Mouse (Mus musculus): ENCODE measurements around the gene Mbtps2. TPM values are rescaled to one million over a fixed set of nuclear protein-coding genes. Genes with fewer than 3 reads are reported as not detected.

The Mbtps2 gene
- polyA plus RNA-seq (2016; fragmentation: Nextera tagmentation; extraction: Ambion mirVana) = 30.1 and 30.3 TPM in 2 replicates

DNA sequence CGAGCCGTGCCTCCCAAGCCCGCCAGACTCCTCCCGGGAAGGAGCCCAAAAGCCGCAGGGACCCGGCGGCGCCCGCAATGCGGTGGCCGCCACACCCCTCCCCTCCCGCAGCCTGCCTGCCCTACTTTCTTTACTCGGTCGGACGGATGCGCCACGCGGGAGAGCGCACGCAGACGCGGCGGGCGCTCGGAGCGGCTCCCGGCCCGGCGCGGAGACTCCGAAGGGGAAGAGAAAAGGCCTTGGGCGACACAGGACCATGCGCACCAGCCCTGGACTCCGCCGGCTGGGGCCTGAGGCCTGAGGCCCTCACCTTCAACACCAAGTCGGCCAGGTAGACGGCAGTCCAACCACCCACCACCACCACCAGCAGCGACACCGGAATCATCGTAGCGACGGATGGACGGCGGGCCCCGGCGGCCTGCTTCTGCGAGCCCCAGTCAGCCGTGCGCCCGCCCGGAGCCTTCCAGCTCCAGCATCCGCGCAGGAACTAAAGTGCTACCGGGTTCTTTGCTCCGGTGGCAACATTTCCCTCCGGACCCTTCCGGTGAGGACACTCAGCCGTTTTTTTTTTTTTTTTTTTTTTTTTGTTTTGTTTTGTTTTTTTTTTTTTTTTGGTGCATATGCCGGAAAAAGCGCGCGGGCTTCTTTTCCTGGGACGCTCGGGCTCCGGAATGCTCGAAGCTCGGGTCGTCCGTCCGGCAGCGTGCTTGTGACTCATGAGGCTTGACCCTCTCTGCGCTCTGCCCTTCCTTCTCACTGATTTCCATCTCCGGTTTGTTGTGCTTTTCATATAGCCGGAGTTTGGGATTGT, at the start of gene Mbtps2:
Gene Mbtps2, minus strand, starts transcription at position 530 of the 811 bp plus-strand sequence.
- 13% methylated on average over 60 of the region's 74 CpGs for whole genome bisulfite sequencing
- Histone ChIP-seq H3K4me1 (no peaks in the 10 kb centered on the region), H3K9me3 (replicated peaks) (no peaks in the 10 kb centered on the region), H3K4me2 (replicated peaks) (peak within 1 kb of the TSS; percentile 46), H3K27ac (peak within 1 kb of the TSS; percentile 91), H3K4me3 (peak within 1 kb of the TSS; percentile 58), H3K9ac (peak within 1 kb of the TSS; percentile 74), H3K36me3 (no peaks in the 10 kb centered on the region), H3K27me3 (no peaks in the 10 kb centered on the region)
- ATAC-seq (ENCODE audit: low FRiP score) = peak; percentile 89

DNA sequence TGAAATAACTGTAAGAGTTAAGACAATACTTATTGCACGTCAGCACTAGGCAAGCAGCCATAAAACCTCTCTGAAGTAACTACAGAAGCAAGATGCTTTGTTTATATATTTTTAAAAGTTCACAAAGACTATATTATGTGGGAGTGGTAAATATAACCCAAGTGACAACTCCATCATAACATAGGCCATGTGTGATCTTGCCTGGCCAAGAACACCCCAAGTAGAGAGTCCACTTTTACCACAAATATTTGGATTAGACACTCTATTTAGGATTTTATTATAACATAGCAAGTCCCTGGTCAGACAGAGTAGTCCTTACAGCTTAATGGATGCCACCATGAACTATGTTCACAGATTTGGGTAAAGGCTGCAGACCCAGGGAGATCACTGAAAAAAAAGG, 47.9 kb upstream of the Mbtps2 start:
- H3K27me3 ChIP-seq = no peaks in the 10 kb centered on the region
- 81% methylated on average over 1 of the region's 1 CpGs for whole genome bisulfite sequencing
- ATAC-seq (ENCODE audit: low FRiP score) = no peak

DNA sequence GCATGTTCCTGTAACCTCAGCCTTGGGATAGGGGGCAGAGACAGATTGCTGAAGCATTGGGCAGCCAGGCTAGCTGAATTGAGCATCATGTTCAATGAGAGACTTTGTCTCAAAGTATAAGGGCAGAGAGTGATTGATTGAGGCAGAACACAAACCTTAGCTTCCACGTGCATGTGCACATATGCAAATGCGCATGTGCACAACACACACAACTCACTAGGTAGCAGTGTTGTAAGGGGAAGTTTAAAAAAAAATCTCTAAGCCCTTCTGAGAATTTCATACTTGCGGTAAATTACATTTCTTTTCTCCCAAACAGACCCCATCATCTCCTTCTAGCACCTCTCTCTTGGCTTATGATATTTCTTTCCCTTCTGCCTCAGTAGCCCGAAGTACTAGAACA, 46.2 kb upstream of the Mbtps2 start:
- no peaks in the 10 kb centered on the region for H3K4me1 ChIP-seq
- no peaks in the 10 kb centered on the region for H3K9me3 ChIP-seq (replicated peaks)
- H3K4me2 ChIP-seq (replicated peaks) = no peak overlapping the region
- H3K36me3 ChIP-seq = no peaks in the 10 kb centered on the region
- H3K4me3 ChIP-seq = no peak overlapping the region
- 78% methylated on average over 4 of the region's 4 CpGs for WGBS
- no peaks in the 10 kb centered on the region for H3K27me3 ChIP-seq
- no peak overlapping the region for H3K9ac ChIP-seq
- no peak for ATAC-seq (ENCODE audit: low FRiP score)
- no peak overlapping the region for H3K27ac ChIP-seq

More for the DNA sequence above, 47.9 kb upstream of the Mbtps2 start:
- H3K36me3 ChIP-seq = no peaks in the 10 kb centered on the region
- no peak overlapping the region for H3K9ac ChIP-seq
- no peak overlapping the region for H3K4me2 ChIP-seq (replicated peaks)
- H3K4me1 ChIP-seq = no peaks in the 10 kb centered on the region
- H3K9me3 ChIP-seq (replicated peaks) = no peaks in the 10 kb centered on the region
- H3K27ac ChIP-seq = no peak overlapping the region
- H3K4me3 ChIP-seq = no peak overlapping the region

DNA sequence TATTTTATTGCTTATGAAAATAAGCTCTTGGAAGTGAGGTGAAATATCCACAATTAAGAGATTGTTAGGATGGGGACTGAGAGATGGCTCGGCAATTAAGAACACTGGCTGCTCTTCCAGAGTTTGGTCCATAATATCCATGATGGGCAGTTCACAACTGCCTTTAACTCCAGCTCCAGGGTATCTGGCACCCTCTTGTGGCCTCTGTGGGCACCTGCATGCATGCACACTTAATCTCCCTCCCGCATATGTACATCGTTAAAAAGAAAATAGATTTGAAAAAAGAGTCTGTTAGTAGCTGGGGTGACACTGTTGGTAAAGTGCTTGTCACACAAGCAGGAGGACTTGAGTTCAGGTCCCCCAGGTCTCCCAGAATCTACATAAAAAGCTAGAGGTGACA, 45.8 kb upstream of the Mbtps2 start:
- Histone ChIP-seq H3K4me3 (no peak overlapping the region), H3K9me3 (replicated peaks) (no peaks in the 10 kb centered on the region), H3K9ac (no peak overlapping the region), H3K4me2 (replicated peaks) (no peak overlapping the region), H3K27ac (no peak overlapping the region), H3K4me1 (no peaks in the 10 kb centered on the region), H3K36me3 (no peaks in the 10 kb centered on the region), H3K27me3 (no peaks in the 10 kb centered on the region)
- ATAC-seq (ENCODE audit: low FRiP score) = 0 out of 2 replicates have a peak, but pooled peaks have one; percentile 58
- 31% methylated on average over 3 of the region's 3 CpGs for WGBS

DNA sequence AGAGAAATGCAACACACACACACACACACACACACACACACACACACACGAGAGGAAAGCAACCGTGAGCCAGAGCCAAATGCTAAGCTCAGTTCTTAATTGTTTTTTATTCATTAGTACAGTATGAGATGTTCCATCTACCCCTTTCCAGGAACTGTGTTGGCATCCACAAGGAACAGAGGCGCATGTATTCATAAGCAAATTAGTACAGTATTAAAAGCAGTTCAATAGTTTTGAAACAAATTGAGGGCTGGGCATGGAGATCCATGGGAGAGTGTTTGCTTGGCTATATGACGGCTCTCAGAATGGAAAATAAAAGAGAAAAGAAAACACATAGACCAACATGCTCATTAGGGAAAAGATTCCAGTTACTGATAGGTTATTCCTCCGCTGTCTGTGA, 44.3 kb upstream of the Mbtps2 start:
- Histone ChIP-seq H3K27me3 (no peaks in the 10 kb centered on the region), H3K9me3 (replicated peaks) (no peaks in the 10 kb centered on the region), H3K4me3 (no peak overlapping the region), H3K4me2 (replicated peaks) (no peak overlapping the region), H3K36me3 (no peaks in the 10 kb centered on the region), H3K4me1 (no peaks in the 10 kb centered on the region), H3K9ac (no peak overlapping the region), H3K27ac (no peak overlapping the region)
- WGBS = 84% methylated on average over 5 of the region's 5 CpGs
- no peak for ATAC-seq (ENCODE audit: low FRiP score)

DNA sequence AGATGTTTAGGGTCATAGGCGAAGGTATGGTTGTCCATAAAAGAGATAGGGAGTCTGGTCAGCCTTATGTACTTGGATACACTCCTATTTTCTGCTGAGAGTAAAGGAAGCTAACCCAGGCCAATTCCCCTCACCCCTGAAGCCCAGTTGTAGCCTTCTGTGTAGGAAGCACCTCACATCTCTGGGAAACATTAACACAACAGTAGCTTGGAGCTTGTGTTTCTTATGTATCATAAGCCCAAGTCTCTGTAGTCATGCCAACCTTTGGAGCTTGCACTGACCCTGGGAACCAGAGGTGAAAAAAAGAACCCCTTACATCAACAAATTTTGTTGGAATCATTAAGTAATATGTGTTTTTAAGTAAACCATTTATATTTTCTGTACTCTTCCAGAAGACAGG, 38.7 kb upstream of the Mbtps2 start:
- Histone ChIP-seq H3K36me3 (no peaks in the 10 kb centered on the region), H3K27ac (no peak overlapping the region), H3K27me3 (no peaks in the 10 kb centered on the region), H3K4me2 (replicated peaks) (no peak overlapping the region), H3K4me3 (no peak overlapping the region), H3K9ac (no peak overlapping the region), H3K4me1 (no peaks in the 10 kb centered on the region), H3K9me3 (replicated peaks) (no peaks in the 10 kb centered on the region)
- ATAC-seq (ENCODE audit: low FRiP score) = no peak
- WGBS = 48% methylated on average over 1 of the region's 1 CpGs

DNA sequence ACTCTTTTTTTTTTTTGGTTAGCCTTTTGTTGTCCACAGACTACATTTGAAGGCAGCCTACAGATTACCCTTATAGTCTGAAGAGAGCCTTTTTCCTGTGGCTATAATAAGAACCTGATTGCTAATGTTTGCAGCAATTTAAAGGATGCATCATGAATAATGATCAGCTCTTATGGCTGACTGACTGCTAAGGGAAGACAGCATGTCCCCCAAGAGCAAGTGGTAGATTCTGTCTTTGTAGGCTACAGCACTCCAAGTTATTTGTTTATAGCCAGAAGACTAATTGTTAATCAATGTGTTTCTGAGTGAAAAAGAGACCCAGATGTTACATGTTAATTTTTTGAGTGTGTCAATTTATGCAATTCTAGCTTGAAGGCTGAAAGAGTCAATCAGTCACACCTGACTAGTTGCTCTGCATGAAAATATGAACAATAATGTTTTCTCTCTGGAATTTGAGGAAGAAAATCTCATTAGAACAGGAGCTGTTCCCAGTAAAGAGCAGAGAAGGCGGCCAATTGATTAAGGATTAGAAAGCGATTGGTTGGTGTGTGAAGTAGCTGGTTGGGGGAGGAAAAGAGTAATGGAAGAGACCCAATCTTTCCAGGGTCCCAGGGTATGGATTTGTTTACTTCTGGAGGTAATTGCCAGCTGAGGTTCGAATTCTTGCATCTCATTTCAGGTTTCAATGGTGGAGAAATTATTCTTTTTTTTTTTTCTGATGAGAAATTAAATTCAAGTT, 35.3 kb upstream of the Mbtps2 start:
- Histone ChIP-seq H3K4me2 (replicated peaks) (no peak overlapping the region), H3K27me3 (no peaks in the 10 kb centered on the region), H3K9me3 (replicated peaks) (no peaks in the 10 kb centered on the region), H3K27ac (no peak overlapping the region), H3K4me3 (no peak overlapping the region), H3K4me1 (no peaks in the 10 kb centered on the region), H3K9ac (no peak overlapping the region), H3K36me3 (no peaks in the 10 kb centered on the region)
- peak; percentile 75 for ATAC-seq (ENCODE audit: low FRiP score)
- WGBS = 64% methylated on average over 3 of the region's 3 CpGs

DNA sequence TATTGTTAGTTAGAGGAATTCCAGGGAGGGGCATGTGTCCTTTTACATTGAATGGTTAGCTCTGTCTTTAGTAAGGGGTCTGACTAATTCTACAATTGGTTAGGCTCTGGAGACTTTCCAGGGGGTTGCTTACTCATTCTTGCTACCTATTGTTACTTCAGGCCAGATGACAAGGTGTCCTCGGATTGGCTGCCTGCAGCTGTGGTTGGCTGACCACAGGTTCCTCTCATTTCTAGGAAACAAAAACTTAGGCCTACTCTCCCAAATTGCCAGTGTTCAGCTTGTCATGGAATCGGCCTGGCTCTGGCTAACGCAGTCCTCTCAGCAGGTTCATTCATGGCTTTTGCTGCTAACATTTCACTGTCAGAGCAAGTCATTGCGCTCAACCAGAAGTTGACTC, 31.8 kb upstream of the Mbtps2 start:
- ATAC-seq (ENCODE audit: low FRiP score) = no peak
- Histone ChIP-seq H3K9ac (no peak overlapping the region), H3K36me3 (no peaks in the 10 kb centered on the region), H3K4me2 (replicated peaks) (no peak overlapping the region), H3K27me3 (no peaks in the 10 kb centered on the region), H3K4me1 (no peaks in the 10 kb centered on the region), H3K27ac (no peak overlapping the region), H3K9me3 (replicated peaks) (no peaks in the 10 kb centered on the region), H3K4me3 (no peak overlapping the region)
- 72% methylated on average over 4 of the region's 4 CpGs for WGBS

DNA sequence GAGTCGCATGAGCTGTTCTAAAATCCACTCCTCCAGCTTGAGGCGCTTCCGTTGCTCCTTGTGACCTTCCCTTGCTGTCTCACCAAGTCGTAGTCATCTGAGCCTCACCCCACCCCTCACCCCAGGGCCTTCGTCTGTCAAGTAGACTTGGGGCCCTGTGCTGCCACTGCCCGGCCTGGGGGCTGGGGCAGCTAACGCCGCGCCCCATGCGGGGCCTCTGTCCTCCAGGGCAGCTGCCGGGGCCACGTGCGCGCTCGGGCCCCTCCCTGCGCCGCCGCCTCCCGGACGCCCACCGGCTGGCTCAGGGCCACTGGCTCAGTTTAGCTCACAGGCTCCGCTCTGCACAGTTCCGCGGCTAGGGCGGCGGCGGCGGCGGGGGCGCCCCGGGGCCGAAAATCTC, 14.4 kb upstream of the Mbtps2 start:
- Histone ChIP-seq H3K4me1 (no peaks in the 10 kb centered on the region), H3K4me3 (0 out of 2 replicates have a peak overlapping the region, but pooled peaks have one; percentile 7), H3K36me3 (no peaks in the 10 kb centered on the region), H3K9me3 (replicated peaks) (no peaks in the 10 kb centered on the region), H3K4me2 (replicated peaks) (peak overlapping the region; percentile 37), H3K9ac (no peak overlapping the region), H3K27ac (no peak overlapping the region), H3K27me3 (no peaks in the 10 kb centered on the region)
- no peak for ATAC-seq (ENCODE audit: low FRiP score)
- WGBS = 18% methylated on average over 30 of the region's 32 CpGs

DNA sequence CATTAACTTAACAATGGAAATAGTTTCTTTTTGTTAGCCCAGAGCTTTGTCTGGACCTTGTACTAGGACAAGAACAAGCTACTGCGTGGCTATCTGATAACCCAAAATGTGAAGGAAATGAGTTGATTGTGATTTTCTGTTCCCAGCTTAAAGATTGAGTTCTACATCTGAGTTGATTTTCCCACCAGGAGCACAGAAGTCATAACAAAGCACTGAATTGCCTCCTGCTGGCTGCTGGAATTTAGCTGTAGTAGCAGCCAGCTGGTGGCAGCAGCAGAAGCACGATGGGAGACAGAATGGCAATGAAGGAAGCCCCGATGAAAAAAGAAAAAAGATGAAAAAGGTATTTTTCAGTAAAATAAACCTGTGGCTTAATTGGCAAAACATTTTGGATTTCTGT, 2.9 kb upstream of the Mbtps2 start:
- H3K27me3 ChIP-seq = no peaks in the 10 kb centered on the region
- H3K9me3 ChIP-seq (replicated peaks) = no peaks in the 10 kb centered on the region
- H3K36me3 ChIP-seq = no peaks in the 10 kb centered on the region
- no peak overlapping the region for H3K9ac ChIP-seq
- ATAC-seq (ENCODE audit: low FRiP score) = no peak
- H3K4me3 ChIP-seq = no peak overlapping the region
- no peak overlapping the region for H3K4me2 ChIP-seq (replicated peaks)
- H3K27ac ChIP-seq = no peak overlapping the region
- 11% methylated on average over 3 of the region's 3 CpGs for WGBS
- no peaks in the 10 kb centered on the region for H3K4me1 ChIP-seq

DNA sequence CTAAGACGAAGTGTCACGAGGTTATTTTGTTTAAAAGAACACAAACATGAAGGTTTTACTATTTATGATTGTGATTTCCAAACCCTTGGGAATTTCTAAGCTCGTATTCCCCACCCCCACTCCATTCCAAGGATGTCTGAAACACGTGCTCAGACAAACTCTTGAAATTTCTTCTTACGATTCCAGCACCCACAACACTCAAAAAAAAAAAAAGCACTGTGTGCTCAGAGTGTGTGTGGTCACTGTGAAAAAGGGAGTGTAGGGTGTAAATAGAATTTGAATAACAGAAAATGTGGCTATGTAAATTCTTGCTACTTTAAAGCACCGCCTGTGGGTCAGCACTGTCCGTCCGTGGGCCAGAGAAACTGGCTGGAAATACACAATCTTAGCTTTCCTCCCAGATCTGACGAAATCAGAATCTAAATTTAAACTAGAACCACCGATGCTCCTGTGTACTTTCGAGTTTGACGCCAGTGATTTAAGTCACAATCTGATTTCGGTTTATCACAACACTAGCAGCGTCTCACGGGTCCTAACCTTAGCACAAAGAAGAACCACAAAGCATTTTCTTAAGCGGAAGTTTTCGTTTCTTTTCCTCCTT, 830 bp downstream of the Mbtps2 start:
- H3K4me3 ChIP-seq = peak overlapping the region; percentile 58
- ATAC-seq (ENCODE audit: low FRiP score) = peak; percentile 23; the same call in 1 of the 2 replicates
- H3K27ac ChIP-seq = peak overlapping the region; percentile 91
- H3K4me2 ChIP-seq (replicated peaks) = peak overlapping the region; percentile 46
- no peaks in the 10 kb centered on the region for H3K27me3 ChIP-seq
- H3K9me3 ChIP-seq (replicated peaks) = no peaks in the 10 kb centered on the region
- H3K4me1 ChIP-seq = no peaks in the 10 kb centered on the region
- 27% methylated on average over 17 of the region's 17 CpGs for WGBS
- no peaks in the 10 kb centered on the region for H3K36me3 ChIP-seq
- peak overlapping the region; percentile 74 for H3K9ac ChIP-seq

DNA sequence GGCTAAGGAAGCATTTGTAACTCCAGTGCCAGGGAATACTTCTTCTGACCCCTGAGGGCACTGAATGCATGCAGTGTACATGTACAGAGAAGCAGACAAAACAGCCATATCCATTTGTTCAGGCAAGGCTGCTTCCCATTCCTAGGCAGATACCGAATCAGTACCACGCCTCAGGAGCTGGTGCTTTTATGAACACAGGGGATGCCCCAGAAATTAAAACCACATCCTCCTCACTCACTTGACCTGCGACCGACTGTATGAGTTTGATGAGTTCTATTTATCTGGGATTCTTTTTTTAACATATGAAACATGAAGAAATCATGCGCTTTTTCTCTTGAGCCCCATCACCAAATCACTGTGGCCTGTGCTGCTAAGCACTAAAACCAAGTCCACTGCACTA, 1.7 kb downstream of the Mbtps2 start:
- Histone ChIP-seq H3K4me1 (no peaks in the 10 kb centered on the region), H3K36me3 (no peaks in the 10 kb centered on the region), H3K27me3 (no peaks in the 10 kb centered on the region), H3K4me3 (0 out of 2 replicates have a peak overlapping the region, but pooled peaks have one; percentile 58), H3K27ac (no peak overlapping the region), H3K4me2 (replicated peaks) (peak overlapping the region; percentile 46), H3K9ac (peak overlapping the region; percentile 47; the same call in 1 of the 2 replicates), H3K9me3 (replicated peaks) (no peaks in the 10 kb centered on the region)
- no peak for ATAC-seq (ENCODE audit: low FRiP score)
- WGBS = 87% methylated on average over 5 of the region's 5 CpGs

All from hindbrain, embryonic 12.5 days (tissue).